Mouse (Mus musculus): Measurements from ENCODE around the gene Pcbd2. TPM values are rescaled to one million over a fixed set of nuclear protein-coding genes. Genes with fewer than 3 reads are reported as not detected.

Pcbd2 gene
- 61.6 and 66.0 TPM in 2 replicates for polyA plus RNA-seq (2015; fragmentation: Nextera tagmentation; extraction: Ambion mirVana)

- H3K4me1 ChIP-seq (replicated peaks; ENCODE audit: control insufficient read depth, insufficient read depth, low read length), result no peaks in the 10 kb centered on the region
- peak within 1 kb of the TSS; percentile 84 for H3K9ac ChIP-seq (ENCODE audit: low read length)
- peak; percentile 94 for ATAC-seq (ENCODE audit: low read depth)
- H3K27me3 ChIP-seq (ENCODE audit: control insufficient read depth, insufficient read depth, low read depth, low read length), result no peaks in the 10 kb centered on the region
- peak within 1 kb of the TSS; percentile 94 for H3K27ac ChIP-seq (ENCODE audit: low read length)
- H3K4me3 ChIP-seq (ENCODE audit: low read length), result peak within 1 kb of the TSS; percentile 67
- peak within 1 kb of the TSS; percentile 61 for H3K4me2 ChIP-seq (ENCODE audit: low read depth, low read length)
- H3K36me3 ChIP-seq (ENCODE audit: control insufficient read depth, insufficient read depth, low read length), result peaks cover 11% of the 10 kb centered on the region
- H3K9me3 ChIP-seq (ENCODE audit: control insufficient read depth, low read length), result no peaks in the 10 kb centered on the region
- WGBS, result 0% methylated on average over 57 of the region's 73 CpGs
Measured at GRCm38 (mm10) chr13:55727120-55727838, at the start of gene Pcbd2. Gene Pcbd2 (plus strand): TSS chr13:55727368.

GRCm38 (mm10) chr13:55682201-55682600 lies 45.0 kb upstream of the Pcbd2 start:
- Histone ChIP-seq H3K4me3 (ENCODE audit: low read length) (no peak overlapping the region), H3K9me3 (ENCODE audit: control insufficient read depth, low read length) (no peaks in the 10 kb centered on the region), H3K27me3 (ENCODE audit: control insufficient read depth, insufficient read depth, low read depth, low read length) (no peaks in the 10 kb centered on the region), H3K4me1 (replicated peaks; ENCODE audit: control insufficient read depth, insufficient read depth, low read length) (no peaks in the 10 kb centered on the region; the same call in 1 of the 2 replicates), H3K27ac (ENCODE audit: low read length) (peak overlapping the region; percentile 81; the same call in 1 of the 2 replicates), H3K9ac (ENCODE audit: low read length) (no peak overlapping the region), H3K4me2 (ENCODE audit: low read depth, low read length) (no peak overlapping the region), H3K36me3 (ENCODE audit: control insufficient read depth, insufficient read depth, low read length) (peaks cover 18% of the 10 kb centered on the region)
- WGBS, result 70% methylated on average over 9 of the region's 9 CpGs
- peak; percentile 92 for ATAC-seq (ENCODE audit: low read depth)

- Histone ChIP-seq H3K9ac (ENCODE audit: low read length) (no peak overlapping the region), H3K9me3 (ENCODE audit: control insufficient read depth, low read length) (no peaks in the 10 kb centered on the region), H3K27me3 (ENCODE audit: control insufficient read depth, insufficient read depth, low read depth, low read length) (no peaks in the 10 kb centered on the region), H3K4me2 (ENCODE audit: low read depth, low read length) (no peak overlapping the region), H3K27ac (ENCODE audit: low read length) (no peak overlapping the region), H3K4me3 (ENCODE audit: low read length) (no peak overlapping the region), H3K36me3 (ENCODE audit: control insufficient read depth, insufficient read depth, low read length) (peaks cover 7% of the 10 kb centered on the region), H3K4me1 (replicated peaks; ENCODE audit: control insufficient read depth, insufficient read depth, low read length) (no peaks in the 10 kb centered on the region; the same call in 1 of the 2 replicates)
- no peak for ATAC-seq (ENCODE audit: low read depth)
- 84% methylated on average over 3 of the region's 3 CpGs for WGBS
Measured at GRCm38 (mm10) chr13:55683581-55683980, 43.6 kb upstream of the Pcbd2 start.

GRCm38 (mm10) chr13:55686107-55686633 lies 41.0 kb upstream of the Pcbd2 start:
- 72% methylated on average over 9 of the region's 9 CpGs for WGBS
- Histone ChIP-seq H3K4me1 (replicated peaks; ENCODE audit: control insufficient read depth, insufficient read depth, low read length) (no peaks in the 10 kb centered on the region; the same call in 1 of the 2 replicates), H3K4me3 (ENCODE audit: low read length) (no peak overlapping the region), H3K4me2 (ENCODE audit: low read depth, low read length) (no peak overlapping the region), H3K27me3 (ENCODE audit: control insufficient read depth, insufficient read depth, low read depth, low read length) (no peaks in the 10 kb centered on the region), H3K9me3 (ENCODE audit: control insufficient read depth, low read length) (no peaks in the 10 kb centered on the region), H3K36me3 (ENCODE audit: control insufficient read depth, insufficient read depth, low read length) (no peaks in the 10 kb centered on the region), H3K27ac (ENCODE audit: low read length) (no peak overlapping the region), H3K9ac (ENCODE audit: low read length) (no peak overlapping the region)
- no peak for ATAC-seq (ENCODE audit: low read depth)

GRCm38 (mm10) chr13:55687927-55688602 lies 39.1 kb upstream of the Pcbd2 start:
- no peak overlapping the region for H3K27ac ChIP-seq (ENCODE audit: low read length)
- H3K36me3 ChIP-seq (ENCODE audit: control insufficient read depth, insufficient read depth, low read length), result no peaks in the 10 kb centered on the region
- H3K4me2 ChIP-seq (ENCODE audit: low read depth, low read length), result no peak overlapping the region
- no peaks in the 10 kb centered on the region for H3K27me3 ChIP-seq (ENCODE audit: control insufficient read depth, insufficient read depth, low read depth, low read length)
- WGBS, result 33% methylated on average over 4 of the region's 4 CpGs
- H3K9ac ChIP-seq (ENCODE audit: low read length), result no peak overlapping the region
- no peaks in the 10 kb centered on the region for H3K9me3 ChIP-seq (ENCODE audit: control insufficient read depth, low read length)
- H3K4me1 ChIP-seq (replicated peaks; ENCODE audit: control insufficient read depth, insufficient read depth, low read length), result no peaks in the 10 kb centered on the region
- no peak overlapping the region for H3K4me3 ChIP-seq (ENCODE audit: low read length)
- no peak for ATAC-seq (ENCODE audit: low read depth)

GRCm38 (mm10) chr13:55692535-55693242 lies 34.5 kb upstream of the Pcbd2 start, which contains the start of gene B230219D22Rik:
Gene B230219D22Rik (plus strand): TSS chr13:55693124.
- WGBS, result under 1% methylated on average over 48 of the region's 51 CpGs
- H3K4me1 ChIP-seq (replicated peaks; ENCODE audit: control insufficient read depth, insufficient read depth, low read length), result peaks cover 13% of the 10 kb centered on the region
- H3K4me2 ChIP-seq (ENCODE audit: low read depth, low read length), result peak within 1 kb of the TSS; percentile 75
- H3K36me3 ChIP-seq (ENCODE audit: control insufficient read depth, insufficient read depth, low read length), result no peaks in the 10 kb centered on the region
- H3K9me3 ChIP-seq (ENCODE audit: control insufficient read depth, low read length), result no peaks in the 10 kb centered on the region
- H3K27me3 ChIP-seq (ENCODE audit: control insufficient read depth, insufficient read depth, low read depth, low read length), result no peaks in the 10 kb centered on the region
- ATAC-seq (ENCODE audit: low read depth), result peak; percentile 99
- H3K4me3 ChIP-seq (ENCODE audit: low read length), result peak within 1 kb of the TSS; percentile 99
- peak within 1 kb of the TSS; percentile 98 for H3K27ac ChIP-seq (ENCODE audit: low read length)
- peak within 1 kb of the TSS; percentile 100 for H3K9ac ChIP-seq (ENCODE audit: low read length)

GRCm38 (mm10) chr13:55693243-55693721 lies 33.9 kb upstream of the Pcbd2 start:
- Histone ChIP-seq H3K4me2 (ENCODE audit: low read depth, low read length) (peak overlapping the region; percentile 75), H3K4me3 (ENCODE audit: low read length) (peak overlapping the region; percentile 99), H3K9ac (ENCODE audit: low read length) (peak overlapping the region; percentile 100), H3K4me1 (replicated peaks; ENCODE audit: control insufficient read depth, insufficient read depth, low read length) (peaks cover 13% of the 10 kb centered on the region), H3K9me3 (ENCODE audit: control insufficient read depth, low read length) (no peaks in the 10 kb centered on the region), H3K27me3 (ENCODE audit: control insufficient read depth, insufficient read depth, low read depth, low read length) (no peaks in the 10 kb centered on the region), H3K27ac (ENCODE audit: low read length) (peak overlapping the region; percentile 98), H3K36me3 (ENCODE audit: control insufficient read depth, insufficient read depth, low read length) (no peaks in the 10 kb centered on the region)
- WGBS, result under 1% methylated on average over 44 of the region's 70 CpGs
- peak; percentile 76 for ATAC-seq (ENCODE audit: low read depth)

GRCm38 (mm10) chr13:55694110-55694509 lies 33.1 kb upstream of the Pcbd2 start:
- Histone ChIP-seq H3K27me3 (ENCODE audit: control insufficient read depth, insufficient read depth, low read depth, low read length) (no peaks in the 10 kb centered on the region), H3K4me3 (ENCODE audit: low read length) (peak overlapping the region; percentile 99), H3K27ac (ENCODE audit: low read length) (peak overlapping the region; percentile 98), H3K9ac (ENCODE audit: low read length) (peak overlapping the region; percentile 100), H3K36me3 (ENCODE audit: control insufficient read depth, insufficient read depth, low read length) (peaks cover 3% of the 10 kb centered on the region), H3K4me1 (replicated peaks; ENCODE audit: control insufficient read depth, insufficient read depth, low read length) (peaks cover 13% of the 10 kb centered on the region), H3K4me2 (ENCODE audit: low read depth, low read length) (peak overlapping the region; percentile 75), H3K9me3 (ENCODE audit: control insufficient read depth, low read length) (no peaks in the 10 kb centered on the region)
- 6% methylated on average over 8 of the region's 8 CpGs for WGBS
- no peak for ATAC-seq (ENCODE audit: low read depth)

Data from lung, embryonic 16.5 days (tissue).